Mouse (Mus musculus): Measurements from ENCODE around the gene Grb2. TPM values are rescaled to one million over a fixed set of nuclear protein-coding genes. Genes with fewer than 3 reads are reported as not detected.

Gene Grb2
- total RNA-seq, 4 experiments from 2014 or later: 136 to 165 (median 160) TPM

GRCm38 (mm10) chr11:115711133-115711532, 2.7 kb upstream of the Grb2 start:
- no peak for DNase-seq

GRCm38 (mm10) chr11:115709829-115710559, 1.6 kb upstream of the Grb2 start:
- DNase-seq: no peak

GRCm38 (mm10) chr11:115708956-115709828, 795 bp upstream of the Grb2 start:
- no peak for DNase-seq

DNA sequence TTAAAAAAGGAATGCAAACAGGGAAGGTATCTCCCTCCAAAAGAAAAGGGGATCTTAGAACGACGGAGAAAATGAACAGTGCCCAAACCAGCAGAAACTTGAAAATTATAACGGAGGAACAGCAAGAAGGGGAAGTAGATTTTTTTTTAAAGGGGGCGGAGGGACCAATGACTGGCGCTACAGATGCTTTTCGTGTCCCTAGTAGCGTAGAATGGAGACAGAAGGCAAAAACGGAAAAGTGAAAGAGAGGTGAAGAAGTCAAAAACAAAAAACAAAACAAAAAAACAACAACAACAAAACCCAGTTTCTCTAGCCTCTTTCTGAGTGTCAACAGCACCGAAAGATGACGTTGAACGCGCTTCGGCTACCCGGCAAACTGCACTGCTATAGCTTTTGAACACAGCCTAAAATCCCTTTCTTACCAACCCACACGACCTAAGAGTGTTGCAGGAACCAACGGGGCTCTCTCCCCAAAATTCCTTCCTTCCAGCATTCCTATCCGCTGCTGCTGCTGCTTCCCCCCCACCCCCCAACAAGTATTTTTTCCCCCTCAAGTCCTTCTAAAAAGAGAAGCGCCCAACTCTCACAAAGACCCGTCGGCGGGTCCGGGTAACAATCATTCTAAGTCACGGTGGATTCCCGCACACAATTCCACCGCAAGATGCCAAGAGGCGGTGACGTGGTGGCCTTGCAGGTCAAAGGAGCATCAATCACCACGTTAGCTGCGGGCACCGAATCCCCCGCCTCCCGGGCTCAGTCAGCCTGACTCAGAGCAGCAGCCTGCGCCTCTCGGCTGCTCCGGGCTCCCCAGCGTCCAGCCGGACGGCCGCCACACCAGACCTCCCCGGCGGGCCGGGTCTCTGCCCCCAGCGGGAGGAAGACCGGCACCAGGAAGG, 836 bp downstream of the Grb2 start:
- peak; percentile 81 for DNase-seq

DNA sequence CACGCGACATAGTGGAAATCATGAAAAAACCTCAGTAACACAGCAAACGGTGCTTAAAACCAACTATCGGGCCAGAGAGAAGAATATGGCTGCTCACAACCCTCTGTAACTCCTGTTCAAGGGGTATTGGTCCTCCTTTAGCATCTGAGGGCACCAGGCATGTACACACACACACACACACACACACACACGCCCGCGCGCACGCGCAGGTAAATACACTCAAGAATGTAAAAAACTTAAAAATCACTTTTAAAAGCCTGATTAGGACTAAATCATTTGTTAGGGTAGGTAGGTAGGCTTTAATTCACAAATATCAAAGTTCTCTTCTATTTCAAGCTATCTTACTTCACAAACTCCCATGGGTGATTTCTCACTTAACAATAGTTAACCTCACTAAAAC, 1.8 kb downstream of the Grb2 start:
- DNase-seq: no peak

- DNase-seq: no peak
Measured at GRCm38 (mm10) chr11:115705561-115705960, 2.8 kb downstream of the Grb2 start.

- DNase-seq: no peak
Measured at GRCm38 (mm10) chr11:115704648-115705047, 3.7 kb downstream of the Grb2 start.

DNA sequence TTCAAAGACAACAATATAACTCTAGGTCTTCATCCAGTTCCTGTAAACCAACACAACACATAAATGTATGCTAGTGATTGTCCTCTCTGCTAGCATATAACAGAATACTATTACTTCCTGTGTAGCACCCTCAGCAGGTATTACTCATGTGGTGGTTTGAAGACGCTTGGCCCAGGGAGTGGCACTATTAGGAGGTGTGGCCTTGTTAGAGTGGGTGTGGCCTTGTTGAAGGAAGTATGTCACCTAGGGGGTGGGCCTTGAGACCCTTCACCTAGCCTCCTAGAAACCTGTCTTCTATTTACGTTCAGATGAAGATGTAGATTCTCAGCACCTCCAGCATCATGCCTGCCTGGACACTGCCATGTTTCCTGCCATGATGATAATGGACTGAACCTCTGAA, 4.9 kb downstream of the Grb2 start:
- DNase-seq: no peak

- DNase-seq: peak; percentile 85
Measured at GRCm38 (mm10) chr11:115698986-115699728, 9.2 kb downstream of the Grb2 start.

- no peak for DNase-seq
Measured at GRCm38 (mm10) chr11:115697722-115698121, 10.7 kb downstream of the Grb2 start.

DNA sequence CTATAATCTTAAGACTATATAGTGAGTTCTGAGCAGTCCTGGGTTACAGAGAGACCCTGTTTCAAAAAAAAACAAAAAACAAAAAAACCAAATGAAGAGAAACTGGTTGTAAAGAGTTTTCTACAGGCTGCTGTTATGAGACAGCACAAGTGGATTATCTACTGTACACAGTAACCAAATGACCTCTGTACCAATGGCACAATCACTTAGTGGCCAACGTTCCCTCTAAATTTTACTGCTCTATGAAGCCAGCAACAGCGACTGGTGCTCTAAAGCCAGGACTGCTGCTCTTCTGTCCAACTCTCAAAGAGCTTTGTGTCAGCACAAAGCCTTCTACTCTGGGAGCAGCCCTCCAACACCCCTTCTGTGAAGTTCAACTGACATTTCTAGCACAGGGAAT, 11.3 kb downstream of the Grb2 start:
- DNase-seq: no peak

- DNase-seq: no peak
Measured at GRCm38 (mm10) chr11:115696471-115696870, 11.9 kb downstream of the Grb2 start.

DNA sequence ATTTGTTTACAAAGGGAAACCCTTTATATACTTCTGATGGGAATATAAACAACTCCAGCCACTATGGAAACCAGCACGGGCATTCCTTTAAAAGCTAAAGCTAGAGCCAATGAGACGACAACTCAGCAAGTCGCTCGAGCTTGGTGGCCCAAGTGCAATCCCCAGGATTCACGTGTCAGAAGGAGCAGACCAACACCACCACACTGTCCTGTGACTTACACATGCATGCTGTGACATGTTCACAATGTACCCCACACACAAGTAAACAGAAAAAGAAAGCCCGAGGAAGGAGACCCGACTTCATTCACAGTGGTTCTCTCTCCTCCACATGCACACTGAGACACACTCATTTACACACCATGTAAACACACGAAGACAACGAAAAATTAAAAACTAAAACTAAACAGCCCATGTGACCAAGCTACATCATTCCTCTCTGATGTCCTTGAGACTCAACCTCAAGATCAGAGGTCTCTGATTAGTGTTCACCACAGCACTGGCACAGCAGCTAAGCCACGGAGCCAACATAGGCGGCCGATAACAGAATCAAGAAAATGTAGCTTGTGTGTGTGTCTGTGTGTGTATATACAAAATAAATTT, 14.3 kb downstream of the Grb2 start:
- no peak for DNase-seq

DNA sequence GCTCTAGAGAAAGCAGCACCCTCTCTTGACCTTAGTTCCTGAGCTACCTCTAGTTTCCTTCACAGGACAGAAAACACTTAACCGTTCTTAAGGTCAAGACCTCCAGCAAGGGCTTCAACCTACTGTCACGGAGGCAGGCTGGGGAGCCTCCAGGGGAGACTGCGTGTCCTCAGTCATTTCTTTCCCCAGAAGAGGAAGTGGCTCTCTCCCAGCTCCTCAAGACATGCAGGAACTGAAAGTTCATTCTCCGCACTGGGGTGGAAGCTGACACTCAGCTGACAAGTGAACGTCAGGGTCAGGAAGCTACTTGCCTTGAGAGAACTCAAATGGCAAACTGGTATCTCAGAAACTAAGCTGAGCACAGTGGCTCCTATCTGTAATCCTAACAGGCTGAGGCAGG, 15.6 kb downstream of the Grb2 start:
- DNase-seq: no peak

- DNase-seq: peak; percentile 72
Measured at GRCm38 (mm10) chr11:115691976-115692375, 16.4 kb downstream of the Grb2 start.

DNA sequence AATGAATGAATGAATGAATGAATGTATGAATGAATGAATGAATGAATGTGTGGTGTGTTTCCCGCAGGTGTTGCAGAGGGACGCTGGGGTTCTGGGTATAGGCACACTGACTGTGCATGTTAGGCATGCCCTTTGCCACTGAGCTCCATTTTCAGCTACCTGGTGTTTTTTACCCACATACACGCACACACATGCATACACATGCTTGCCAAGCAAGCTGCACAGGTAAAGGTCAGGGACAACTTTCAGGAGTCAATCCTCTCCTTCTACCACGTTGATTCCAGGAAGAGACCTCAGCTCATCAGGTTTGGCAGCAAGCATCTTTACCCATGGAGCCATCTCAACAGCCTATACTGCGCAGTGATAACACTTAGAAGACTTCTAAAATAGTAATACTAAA, 16.9 kb downstream of the Grb2 start:
- DNase-seq: no peak

DNA sequence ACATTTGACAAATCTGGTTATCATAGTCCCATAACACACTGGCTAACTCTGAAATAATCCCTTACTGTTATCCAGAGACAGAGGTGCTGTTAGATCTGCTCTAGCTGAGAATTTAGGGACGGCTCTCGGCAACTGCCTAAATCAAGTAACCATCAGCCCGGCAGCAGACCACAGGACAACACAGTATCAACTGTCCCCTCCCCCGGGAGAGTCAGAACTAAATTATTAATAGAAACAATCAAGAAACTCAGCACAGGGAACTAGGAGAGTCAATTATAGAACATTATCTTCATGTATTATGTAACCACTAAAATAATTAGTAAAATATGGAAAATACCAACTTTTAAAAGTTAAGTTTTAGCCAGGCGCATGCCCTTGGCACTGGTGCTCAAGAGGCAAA, 17.4 kb downstream of the Grb2 start:
- no peak for DNase-seq

- DNase-seq: no peak
Measured at GRCm38 (mm10) chr11:115690356-115690755, 18.0 kb downstream of the Grb2 start.

GRCm38 (mm10) chr11:115689137-115689915, 19.1 kb downstream of the Grb2 start:
- no peak for DNase-seq

DNA sequence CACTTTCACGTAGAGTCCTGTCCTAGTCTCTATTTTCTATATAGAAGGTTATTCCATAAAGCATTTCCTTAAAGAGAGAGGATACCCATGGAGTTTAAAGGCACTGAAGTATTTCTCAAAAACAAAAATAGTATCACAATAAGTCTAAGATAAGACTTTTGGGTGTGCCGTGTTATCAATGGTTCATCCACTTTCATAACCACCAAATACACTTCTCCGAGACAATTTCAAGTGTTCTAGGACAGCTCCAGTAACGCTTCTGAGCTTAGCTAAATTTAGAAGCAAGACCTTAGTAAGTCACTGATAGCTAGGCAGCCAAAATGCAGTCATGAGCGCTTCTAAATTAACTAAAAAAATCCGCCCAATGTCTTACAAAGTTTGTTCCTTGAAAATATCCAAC, 22.0 kb downstream of the Grb2 start:
- no peak for DNase-seq

GRCm38 (mm10) chr11:115685954-115686353, 22.4 kb downstream of the Grb2 start:
- no peak for DNase-seq
